Mouse (Mus musculus): ENCODE measurements around the gene Piwil4. TPM values are rescaled to one million over a fixed set of nuclear protein-coding genes. Genes with fewer than 3 reads are reported as not detected.

Piwil4 gene
- 0.04 and 0.11 TPM in 2 replicates for polyA plus RNA-seq (2016; fragmentation: Nextera tagmentation; extraction: Ambion mirVana)

- H3K4me3 ChIP-seq, result no peak within 1 kb of the TSS
- 89% methylated on average over 19 of the region's 19 CpGs for WGBS
- H3K27me3 ChIP-seq (ENCODE audit: low read depth, poor library complexity, severe bottlenecking), result no peaks in the 10 kb centered on the region
- H3K36me3 ChIP-seq, result no peaks in the 10 kb centered on the region
- no peaks in the 10 kb centered on the region for H3K4me1 ChIP-seq
- H3K27ac ChIP-seq (replicated peaks), result no peak within 1 kb of the TSS
- no peaks in the 10 kb centered on the region for H3K9me3 ChIP-seq (replicated peaks)
- no peak for DNase-seq (ENCODE audit: low spot score)
Observed at GRCm38 (mm10) chr9:14740151-14740924, at the start of gene Piwil4. TSS of gene Piwil4 (minus strand) at chr9:14740733.

- no peak overlapping the region for H3K4me3 ChIP-seq
- no peaks in the 10 kb centered on the region for H3K9me3 ChIP-seq (replicated peaks)
- no peak for DNase-seq (ENCODE audit: low spot score)
- H3K27me3 ChIP-seq (ENCODE audit: low read depth, poor library complexity, severe bottlenecking), result no peaks in the 10 kb centered on the region
- peaks cover 14% of the 10 kb centered on the region for H3K4me1 ChIP-seq
- H3K27ac ChIP-seq (replicated peaks), result no peak overlapping the region
- peaks cover 63% of the 10 kb centered on the region for H3K36me3 ChIP-seq
- 91% methylated on average over 6 of the region's 6 CpGs for WGBS
Observed at GRCm38 (mm10) chr9:14787356-14787755, 46.8 kb upstream of the Piwil4 start.

- peak; percentile 93 for DNase-seq (ENCODE audit: low spot score)
- Histone ChIP-seq H3K9me3 (replicated peaks) (no peaks in the 10 kb centered on the region), H3K27me3 (ENCODE audit: low read depth, poor library complexity, severe bottlenecking) (no peaks in the 10 kb centered on the region), H3K4me3 (peak within 1 kb of the TSS; percentile 83), H3K27ac (replicated peaks) (peak within 1 kb of the TSS; percentile 95), H3K4me1 (peaks cover 14% of the 10 kb centered on the region), H3K36me3 (peaks cover 63% of the 10 kb centered on the region)
- WGBS, result under 1% methylated on average over 62 of the region's 62 CpGs
Observed at GRCm38 (mm10) chr9:14784039-14785002, 43.8 kb upstream of the Piwil4 start, which contains the start of the genes Mre11a and Ankrd49. TSS of gene Mre11a (plus strand) at chr9:14784654. TSS of gene Ankrd49 (minus strand) at chr9:14784856.

GRCm38 (mm10) chr9:14778341-14778740 is 37.8 kb upstream of the Piwil4 start:
- Histone ChIP-seq H3K27me3 (ENCODE audit: low read depth, poor library complexity, severe bottlenecking) (no peaks in the 10 kb centered on the region), H3K27ac (replicated peaks) (no peak overlapping the region), H3K36me3 (peaks cover 38% of the 10 kb centered on the region), H3K9me3 (replicated peaks) (no peaks in the 10 kb centered on the region), H3K4me3 (no peak overlapping the region), H3K4me1 (peaks cover under 1% of the 10 kb centered on the region)
- no peak for DNase-seq (ENCODE audit: low spot score)
- WGBS, result 44% methylated on average over 13 of the region's 13 CpGs

GRCm38 (mm10) chr9:14773813-14774212 is 33.3 kb upstream of the Piwil4 start:
- WGBS, result 62% methylated on average over 2 of the region's 2 CpGs
- H3K36me3 ChIP-seq, result 0 out of 2 replicates have a peak, but pooled peaks cover 2% of the 10 kb centered on the region
- no peak for DNase-seq (ENCODE audit: low spot score)
- H3K4me3 ChIP-seq, result no peak overlapping the region
- H3K27me3 ChIP-seq (ENCODE audit: low read depth, poor library complexity, severe bottlenecking), result peaks cover 22% of the 10 kb centered on the region
- H3K9me3 ChIP-seq (replicated peaks), result no peaks in the 10 kb centered on the region
- no peak overlapping the region for H3K27ac ChIP-seq (replicated peaks)
- peaks cover 9% of the 10 kb centered on the region for H3K4me1 ChIP-seq

- no peaks in the 10 kb centered on the region for H3K9me3 ChIP-seq (replicated peaks)
- no peaks in the 10 kb centered on the region for H3K36me3 ChIP-seq
- H3K27me3 ChIP-seq (ENCODE audit: low read depth, poor library complexity, severe bottlenecking), result peaks cover 29% of the 10 kb centered on the region
- 89% methylated on average over 2 of the region's 2 CpGs for WGBS
- no peak overlapping the region for H3K27ac ChIP-seq (replicated peaks)
- H3K4me3 ChIP-seq, result no peak overlapping the region
- H3K4me1 ChIP-seq, result peaks cover 9% of the 10 kb centered on the region
- no peak for DNase-seq (ENCODE audit: low spot score)
Observed at GRCm38 (mm10) chr9:14772074-14772473, 31.5 kb upstream of the Piwil4 start.

- Histone ChIP-seq H3K27ac (replicated peaks) (no peak within 1 kb of the TSS; the same call in 1 of the 2 replicates), H3K9me3 (replicated peaks) (no peaks in the 10 kb centered on the region)
- WGBS, result 16% methylated on average over 23 of the region's 23 CpGs
Observed at GRCm38 (mm10) chr9:14770803-14771471, 30.4 kb upstream of the Piwil4 start, which contains the start of gene 1700012B09Rik. TSS of gene 1700012B09Rik (minus strand) at chr9:14771030.

GRCm38 (mm10) chr9:14769811-14770210 is 29.3 kb upstream of the Piwil4 start:
- Histone ChIP-seq H3K27me3 (ENCODE audit: low read depth, poor library complexity, severe bottlenecking) (peaks cover 29% of the 10 kb centered on the region), H3K9me3 (replicated peaks) (no peaks in the 10 kb centered on the region), H3K27ac (replicated peaks) (no peak overlapping the region), H3K4me1 (peaks cover 9% of the 10 kb centered on the region), H3K4me3 (no peak overlapping the region), H3K36me3 (no peaks in the 10 kb centered on the region)
- no peak for DNase-seq (ENCODE audit: low spot score)
- WGBS, result 51% methylated on average over 6 of the region's 6 CpGs

More at GRCm38 (mm10) chr9:14770803-14771471, 30.4 kb upstream of the Piwil4 start, which contains the start of gene 1700012B09Rik:
- peak within 1 kb of the TSS; percentile 36 for H3K4me3 ChIP-seq
- DNase-seq (ENCODE audit: low spot score), result peak; percentile 44
- H3K36me3 ChIP-seq, result no peaks in the 10 kb centered on the region
- peaks cover 9% of the 10 kb centered on the region for H3K4me1 ChIP-seq
- peaks cover 29% of the 10 kb centered on the region for H3K27me3 ChIP-seq (ENCODE audit: low read depth, poor library complexity, severe bottlenecking)

- no peak overlapping the region for H3K27ac ChIP-seq (replicated peaks)
- peak; percentile 25 for DNase-seq (ENCODE audit: low spot score)
- H3K9me3 ChIP-seq (replicated peaks), result no peaks in the 10 kb centered on the region
- no peaks in the 10 kb centered on the region for H3K4me1 ChIP-seq
- WGBS, result 30% methylated on average over 7 of the region's 7 CpGs
- H3K27me3 ChIP-seq (ENCODE audit: low read depth, poor library complexity, severe bottlenecking), result peaks cover 15% of the 10 kb centered on the region; the same call in 1 of the 2 replicates
- H3K4me3 ChIP-seq, result no peak overlapping the region
- H3K36me3 ChIP-seq, result no peaks in the 10 kb centered on the region
Observed at GRCm38 (mm10) chr9:14764765-14765164, 24.2 kb upstream of the Piwil4 start.

- Histone ChIP-seq H3K36me3 (no peaks in the 10 kb centered on the region), H3K4me1 (no peaks in the 10 kb centered on the region), H3K4me3 (no peak overlapping the region), H3K27ac (replicated peaks) (no peak overlapping the region), H3K9me3 (replicated peaks) (no peaks in the 10 kb centered on the region), H3K27me3 (ENCODE audit: low read depth, poor library complexity, severe bottlenecking) (no peaks in the 10 kb centered on the region)
- no peak for DNase-seq (ENCODE audit: low spot score)
Observed at GRCm38 (mm10) chr9:14759261-14759660, 18.7 kb upstream of the Piwil4 start.

GRCm38 (mm10) chr9:14758590-14758989 is 18.1 kb upstream of the Piwil4 start:
- DNase-seq (ENCODE audit: low spot score), result no peak
- H3K27me3 ChIP-seq (ENCODE audit: low read depth, poor library complexity, severe bottlenecking), result peaks cover 3% of the 10 kb centered on the region
- WGBS, result 86% methylated on average over 7 of the region's 7 CpGs
- no peaks in the 10 kb centered on the region for H3K36me3 ChIP-seq
- H3K4me3 ChIP-seq, result no peak overlapping the region
- no peaks in the 10 kb centered on the region for H3K9me3 ChIP-seq (replicated peaks)
- H3K27ac ChIP-seq (replicated peaks), result no peak overlapping the region
- H3K4me1 ChIP-seq, result no peaks in the 10 kb centered on the region

- Histone ChIP-seq H3K36me3 (no peaks in the 10 kb centered on the region), H3K4me1 (peaks cover 16% of the 10 kb centered on the region), H3K9me3 (replicated peaks) (no peaks in the 10 kb centered on the region), H3K27me3 (ENCODE audit: low read depth, poor library complexity, severe bottlenecking) (peaks cover 42% of the 10 kb centered on the region), H3K27ac (replicated peaks) (no peak overlapping the region), H3K4me3 (no peak overlapping the region)
- 90% methylated on average over 3 of the region's 3 CpGs for WGBS
- DNase-seq (ENCODE audit: low spot score), result no peak
Observed at GRCm38 (mm10) chr9:14754469-14754868, 13.9 kb upstream of the Piwil4 start.

Data from midbrain, embryonic 10.5 days (tissue).